Mouse (Mus musculus) bone marrow macrophage, adult 2 months (primary cell): ENCODE measurements at regions not wholly inside any gene's neighbourhood (a gene's known extent, or its start where the extent isn't known, plus 50 kb on each side); places are given as distances from the start of the nearest gene placed in this dataset.

Experiments
- CTCF ChIP-seq: IDR thresholded peaks from 2 replicates; pipeline ENCODE4 v1.5.1; 2012; ENCODE audit warnings: low read depth, mild to moderate bottlenecking, low read length, moderate library complexity
- POLR2A ChIP-seq: IDR thresholded peaks from 2 replicates; pipeline ENCODE4 v1.6.1; 2012; ENCODE audit warnings: mild to moderate bottlenecking, low read depth, low read length, borderline replicate concordance

DNA sequence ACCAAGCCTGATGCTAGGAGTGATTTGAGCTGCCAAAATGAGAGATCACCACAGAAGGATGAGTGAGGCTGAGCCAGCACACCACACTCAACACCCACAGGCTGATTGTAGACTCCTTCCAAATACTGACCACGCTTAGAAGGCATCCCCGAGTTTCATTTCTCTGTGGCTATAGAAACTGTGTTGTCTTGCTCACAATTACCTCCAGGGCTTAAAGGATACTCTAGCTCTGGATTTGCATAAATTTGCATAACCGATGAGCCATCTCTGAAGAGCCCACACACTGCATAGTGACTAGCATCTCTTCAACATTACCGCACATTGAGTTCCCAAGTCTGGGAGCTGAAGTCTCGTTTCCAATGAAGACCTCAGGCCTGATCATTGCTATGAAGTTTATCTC is 110.3 kb downstream of the Nufip1 start:
- TF ChIP-seq POLR2A (no peak), CTCF (no peak)
